Mouse (Mus musculus) right cerebral cortex, postnatal 25 days (tissue): ENCODE data around the gene Ugt2b5.
"Not testable (repeated sequence)": the region's sequence is repeated elsewhere in the genome, so short reads cannot be mapped to it uniquely, and the experiment has no call there.

Experiments
- DNase-seq: peaks from one replicate; pipeline ENCODE4 v3.0.0; 2022

Gene Ugt2b5

DNA sequence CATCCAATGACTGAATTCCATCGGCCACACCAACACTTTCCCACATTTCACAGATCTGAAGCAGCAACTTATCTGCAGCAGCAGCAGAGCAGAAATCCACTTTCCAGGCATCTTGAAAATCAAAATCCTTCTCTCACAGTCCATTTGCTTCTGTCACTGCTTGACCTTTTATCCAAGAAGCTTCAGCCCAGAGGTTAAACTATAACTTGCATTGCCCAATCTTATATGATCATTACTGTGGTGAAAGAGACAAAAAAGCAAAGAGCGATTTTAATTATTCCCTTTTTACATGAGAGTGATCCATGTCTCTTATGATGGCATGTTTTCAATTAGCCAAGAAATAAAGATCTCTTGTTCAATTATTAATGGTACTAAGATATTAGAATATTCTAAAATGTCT, at the start of gene Ugt2b5:
Gene Ugt2b5, minus strand, starts transcription at position 123 of the 400 bp plus-strand sequence.
- DNase-seq, result not testable (repeated sequence)

DNA sequence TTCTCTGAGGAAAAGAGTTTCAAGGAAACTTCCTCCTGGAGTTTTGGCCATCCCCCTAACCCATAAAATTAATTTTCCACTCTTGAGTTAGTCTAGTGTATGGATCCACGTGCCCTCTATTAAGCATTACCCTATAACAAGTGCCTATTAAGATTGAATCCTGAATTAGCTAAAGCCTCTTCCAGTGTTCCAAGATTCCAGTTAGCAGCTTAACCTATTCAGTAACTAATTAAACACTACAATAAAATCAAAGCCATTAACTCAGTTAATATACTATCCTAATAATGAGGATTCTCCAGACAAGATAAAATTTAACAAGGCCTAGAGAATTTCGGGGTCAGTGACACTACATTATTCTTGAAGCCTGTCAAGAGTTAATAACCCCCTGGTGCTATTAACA, 35.7 kb upstream of the Ugt2b5 start:
- DNase-seq, result not testable (repeated sequence)

- no peak for DNase-seq
Observed at GRCm38 (mm10) chr5:87174671-87175070, 34.6 kb upstream of the Ugt2b5 start.

GRCm38 (mm10) chr5:87147741-87148454, 7.8 kb upstream of the Ugt2b5 start:
- DNase-seq, result no peak

DNA sequence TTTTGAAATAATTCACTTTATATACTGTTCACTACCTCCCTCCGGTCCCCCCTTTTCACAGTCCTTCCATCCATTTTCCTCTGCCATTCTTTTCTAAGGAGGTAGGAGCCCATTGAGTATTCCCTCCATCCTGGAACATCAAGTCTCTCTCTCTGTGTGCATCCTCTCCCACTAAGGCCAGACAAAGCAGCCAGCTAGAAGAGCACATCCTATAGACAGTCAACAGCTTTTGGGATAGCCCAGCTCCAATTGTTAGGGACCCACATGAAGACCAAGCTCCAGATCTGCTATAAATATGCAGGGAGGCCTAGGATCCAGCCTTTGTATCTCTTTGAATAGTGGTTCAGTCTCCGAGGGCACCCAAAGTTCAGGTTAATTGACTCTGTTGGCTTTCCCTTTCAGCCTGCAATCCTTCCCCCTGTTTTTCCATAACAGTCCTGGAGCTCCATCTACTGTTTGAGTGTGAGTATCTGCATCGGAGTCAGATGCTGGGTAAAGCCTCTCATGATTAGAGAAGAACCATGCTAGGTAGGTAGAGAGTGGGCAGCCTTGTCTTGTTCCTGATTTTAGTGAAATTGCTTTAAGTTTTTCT, 2.8 kb upstream of the Ugt2b5 start:
- DNase-seq, result peak; percentile 14

DNA sequence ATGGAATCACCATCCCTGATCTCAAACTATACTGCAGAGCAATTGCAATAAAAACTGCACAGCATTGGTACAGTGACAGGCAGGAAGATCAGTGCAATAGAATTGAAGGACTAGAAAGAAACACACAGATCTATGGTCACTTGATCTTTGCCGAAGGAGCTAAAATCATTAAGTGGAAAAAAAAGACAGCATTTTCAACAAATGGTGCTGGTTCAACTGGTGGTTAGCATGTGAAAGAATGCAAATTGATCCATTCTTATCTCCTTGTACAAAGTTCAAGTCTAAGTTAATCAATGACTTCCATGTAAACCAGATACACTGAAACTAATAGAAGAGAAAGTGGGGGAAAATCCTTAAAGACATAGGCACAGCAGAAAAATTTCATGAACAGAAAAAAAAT, 36.4 kb downstream of the Ugt2b5 start:
- DNase-seq, result not testable (repeated sequence)

- no peak for DNase-seq
Observed at GRCm38 (mm10) chr5:87092346-87093027, 47.6 kb downstream of the Ugt2b5 start, which contains the start of gene Ugt2b36. TSS of gene Ugt2b36 (minus strand) at chr5:87092555.

GRCm38 (mm10) chr5:87091111-87091510, 49.0 kb downstream of the Ugt2b5 start:
- no peak for DNase-seq

GRCm38 (mm10) chr5:87089264-87089663, 50.9 kb downstream of the Ugt2b5 start:
- no peak for DNase-seq

GRCm38 (mm10) chr5:87086269-87086668, 53.8 kb downstream of the Ugt2b5 start:
- DNase-seq, result no peak
